Mouse (Mus musculus) T-cell, adult 2 months (primary cell): ENCODE measurements around the gene Hnrnpf.

Experiments used
- DNase-seq: peaks from one replicate; pipeline ENCODE4 v3.0.0; 2022; ENCODE audit warnings: low spot score

Gene Hnrnpf

GRCm38 (mm10) chr6:117920659-117921640 is 20.8 kb downstream of the Hnrnpf start:
- DNase-seq = peak; percentile 68

DNA sequence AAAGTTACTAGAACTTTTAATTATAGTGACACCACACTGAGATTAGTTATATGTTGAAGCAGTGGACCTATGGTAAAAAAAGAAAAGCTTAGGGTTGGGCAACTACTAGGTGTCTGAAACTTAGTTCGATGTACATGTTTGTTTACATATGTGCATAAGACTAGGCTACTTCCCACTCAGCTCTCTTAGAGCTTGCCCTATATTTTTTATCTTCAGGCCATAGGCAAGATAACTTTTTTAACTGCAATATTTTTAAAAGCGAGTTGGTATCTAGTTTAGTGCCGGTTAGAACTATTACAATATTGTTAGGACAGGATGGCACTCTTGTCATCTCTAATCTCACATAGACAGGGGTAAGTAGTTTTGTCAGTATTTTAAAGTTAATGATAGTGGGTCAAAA is 21.9 kb downstream of the Hnrnpf start:
- DNase-seq = no peak

DNA sequence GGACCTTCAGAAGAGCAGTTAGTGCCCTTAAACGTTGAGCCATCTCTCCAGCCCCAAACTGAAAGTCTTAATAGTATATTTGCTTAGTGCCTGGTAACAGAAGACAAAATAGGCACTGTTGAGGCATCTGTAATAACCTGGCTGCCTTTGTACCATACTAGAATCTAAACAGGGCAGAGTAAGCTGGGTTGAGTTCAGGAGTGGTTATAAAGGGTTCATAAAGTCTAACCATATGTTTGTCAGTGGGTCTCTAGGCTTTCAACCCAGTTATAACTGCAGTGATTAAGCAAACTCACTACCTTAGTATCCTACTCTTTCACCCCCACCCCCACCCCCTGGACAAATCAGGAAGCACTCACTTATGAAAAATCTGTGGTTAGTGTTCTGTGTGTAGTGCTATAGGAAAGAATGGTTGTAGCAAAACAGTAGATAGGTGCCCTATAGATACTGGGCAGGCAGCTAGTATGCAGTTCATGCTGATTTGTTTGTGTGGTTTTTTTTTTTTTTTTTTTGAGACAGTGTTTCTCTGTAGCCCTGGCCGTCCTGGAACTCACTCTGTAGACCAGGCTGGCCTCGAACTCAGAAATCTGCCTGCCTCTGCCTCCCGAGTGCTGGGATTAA is 26.9 kb downstream of the Hnrnpf start:
- no peak for DNase-seq

DNA sequence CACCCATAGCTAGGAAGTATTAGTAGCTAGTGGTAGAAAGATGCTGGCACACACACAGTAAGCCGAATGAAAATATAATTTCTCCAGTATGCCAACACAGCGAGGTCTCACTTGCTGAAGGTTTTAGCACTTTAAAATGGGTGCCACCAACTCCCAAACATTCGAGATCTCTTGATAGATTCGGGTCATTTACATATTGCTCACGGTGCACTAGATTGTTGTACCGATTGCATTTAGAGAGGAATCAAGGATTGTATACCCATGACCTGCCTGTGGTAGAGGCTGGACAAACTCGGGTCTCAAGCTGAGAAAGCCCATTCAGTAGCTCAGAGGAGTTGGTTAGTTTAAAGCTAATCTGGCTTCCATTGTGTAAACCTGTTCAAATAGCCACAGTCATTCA is 27.8 kb downstream of the Hnrnpf start:
- DNase-seq = no peak

DNA sequence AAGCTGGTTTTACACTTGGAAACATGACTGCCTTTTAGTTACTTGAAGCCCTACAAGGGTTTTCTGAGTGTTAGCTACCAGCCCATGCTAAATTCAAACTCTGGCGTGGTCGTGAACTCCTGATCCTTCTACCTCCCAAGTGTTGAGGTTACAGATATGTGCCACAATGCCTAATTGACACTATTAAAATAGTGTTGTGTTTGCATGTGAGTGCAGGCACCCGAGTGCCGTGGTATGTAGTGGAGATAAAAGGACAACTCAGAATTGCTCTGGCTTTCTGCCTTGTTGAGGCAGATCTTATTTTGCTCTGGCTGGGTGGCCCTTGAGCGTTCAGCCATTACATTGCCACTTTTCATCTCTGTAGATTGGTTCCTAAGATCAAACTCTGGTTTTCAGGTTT is 28.6 kb downstream of the Hnrnpf start:
- no peak for DNase-seq

GRCm38 (mm10) chr6:117929945-117930655 is 30.0 kb downstream of the Hnrnpf start:
- no peak for DNase-seq

- DNase-seq = no peak
Observed at GRCm38 (mm10) chr6:117932325-117933051, 32.4 kb downstream of the Hnrnpf start.

GRCm38 (mm10) chr6:117934301-117934700 is 34.2 kb downstream of the Hnrnpf start:
- DNase-seq = no peak

DNA sequence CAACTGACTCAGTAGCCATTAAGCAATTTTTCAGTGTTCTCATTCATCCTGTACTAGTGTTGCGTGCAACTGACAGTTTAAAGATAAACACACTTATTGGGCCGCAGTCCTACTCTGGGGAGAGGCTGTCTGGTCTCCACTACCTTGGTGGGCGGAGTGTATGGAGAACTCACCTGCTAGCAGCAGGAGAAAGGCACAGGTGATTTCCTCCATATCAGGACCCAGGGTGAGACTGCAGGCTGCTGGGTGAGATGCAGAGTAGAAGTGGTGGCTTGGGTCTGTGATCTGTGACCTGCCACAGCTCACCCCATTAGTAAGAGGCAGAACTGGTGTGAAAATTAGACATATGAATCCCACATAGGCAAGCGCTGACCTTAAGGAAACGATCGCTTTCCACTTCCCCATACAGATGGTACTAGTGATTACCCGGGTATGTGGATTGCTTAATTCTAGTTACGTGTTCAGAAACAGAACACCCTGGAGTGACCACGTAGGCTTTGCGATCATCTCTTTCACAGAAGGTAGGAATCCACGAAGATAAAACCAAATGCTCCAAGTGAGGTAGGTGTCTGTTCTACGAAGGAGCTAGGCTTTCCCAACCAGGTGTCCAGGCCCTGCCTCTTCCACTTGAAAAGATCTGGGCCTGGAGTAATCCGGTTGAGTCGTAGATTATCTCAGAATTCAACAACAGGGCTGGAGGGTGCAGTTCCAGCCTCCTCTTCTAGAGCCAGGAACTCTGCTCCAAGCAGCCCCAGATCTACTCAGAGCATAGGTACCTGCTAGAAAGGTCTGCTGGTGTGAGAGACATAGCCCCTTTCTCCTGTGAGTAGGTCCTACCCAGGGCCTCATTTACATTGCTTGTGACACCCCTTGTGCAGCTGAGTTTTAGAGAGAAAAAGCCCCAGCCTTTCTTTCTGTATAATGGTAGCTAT is 35.8 kb downstream of the Hnrnpf start:
- no peak for DNase-seq

DNA sequence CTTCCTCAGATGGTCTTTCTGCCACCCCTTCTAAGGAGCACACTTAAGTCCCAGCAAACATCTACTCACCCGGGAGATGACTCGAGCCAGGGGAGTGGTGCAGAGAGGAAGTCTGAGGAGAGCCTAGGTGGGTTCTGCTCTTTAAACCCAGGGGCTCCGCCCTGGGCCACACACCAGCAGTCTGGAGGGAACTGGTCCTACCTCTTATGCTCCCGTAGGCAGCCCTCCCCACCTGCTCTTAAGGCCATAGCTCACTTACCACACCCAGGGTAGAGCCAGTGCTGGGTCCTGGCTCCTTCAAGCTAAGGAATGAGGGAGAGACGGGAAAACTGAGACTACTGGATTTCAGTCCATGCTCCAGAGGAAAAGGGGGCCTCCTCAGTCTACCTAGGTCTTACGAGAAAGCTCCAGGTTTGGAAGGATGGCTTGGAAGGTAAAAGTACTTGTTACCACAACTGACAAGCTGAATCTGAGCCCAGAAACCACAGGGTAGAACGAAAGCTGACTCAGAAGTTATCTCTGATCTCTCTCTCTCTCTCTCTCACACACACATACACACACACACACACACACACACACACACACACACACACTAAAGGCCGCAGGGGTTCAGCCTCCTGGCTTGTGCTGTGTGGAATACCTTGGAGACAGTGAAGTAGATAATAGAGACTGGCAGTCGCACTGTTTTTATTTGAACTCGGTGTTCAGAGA is 37.3 kb downstream of the Hnrnpf start, which contains the start of gene Fxyd4:
TSS of gene Fxyd4 (minus strand) at position 471 of the 711 bp plus-strand sequence.
- peak; percentile 49 for DNase-seq

- DNase-seq = no peak
Observed at GRCm38 (mm10) chr6:117938951-117939350, 38.8 kb downstream of the Hnrnpf start.

GRCm38 (mm10) chr6:117942769-117943168 is 42.6 kb downstream of the Hnrnpf start:
- DNase-seq = no peak

DNA sequence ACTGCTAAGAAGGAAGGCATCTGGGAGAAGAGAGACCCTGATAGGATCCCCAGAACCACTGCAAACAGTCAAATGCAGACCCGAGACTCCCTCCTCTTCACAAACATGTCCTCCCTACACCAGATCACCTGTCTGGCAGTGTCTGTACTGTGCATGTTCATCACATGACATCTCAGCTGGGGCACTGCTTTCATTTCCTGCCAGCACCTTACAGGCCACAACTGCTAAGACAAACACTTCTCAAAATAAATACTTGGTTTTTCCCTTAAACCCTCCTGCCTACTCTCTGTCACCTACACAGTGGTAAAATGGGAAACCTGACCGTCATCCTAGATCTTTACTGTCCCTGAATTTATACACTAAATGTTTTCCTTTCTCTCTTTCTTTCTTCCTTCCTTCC is 43.8 kb downstream of the Hnrnpf start:
- peak; percentile 35 for DNase-seq

DNA sequence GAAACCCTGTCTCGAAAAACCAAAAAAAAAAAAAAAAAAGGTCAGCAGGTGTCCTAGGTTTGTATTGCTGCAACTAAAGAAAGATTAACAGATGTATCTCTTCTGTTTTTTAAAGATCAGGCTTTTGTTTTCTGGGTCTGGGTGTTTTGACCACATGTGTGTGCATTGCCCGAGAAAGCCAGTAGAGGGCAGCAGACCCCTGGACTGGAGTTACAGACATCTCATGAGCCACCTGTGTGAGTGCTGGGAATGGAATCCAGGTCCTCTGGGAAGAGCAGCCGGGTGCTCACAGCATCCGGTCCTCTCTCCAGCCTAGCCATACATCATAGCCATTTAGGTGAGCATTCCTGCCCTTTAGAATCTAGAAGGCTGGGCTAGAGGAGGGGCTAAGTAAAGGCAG is 52.2 kb downstream of the Hnrnpf start:
- DNase-seq = no peak

- no peak for DNase-seq
Observed at GRCm38 (mm10) chr6:117956161-117956560, 56.0 kb downstream of the Hnrnpf start.

DNA sequence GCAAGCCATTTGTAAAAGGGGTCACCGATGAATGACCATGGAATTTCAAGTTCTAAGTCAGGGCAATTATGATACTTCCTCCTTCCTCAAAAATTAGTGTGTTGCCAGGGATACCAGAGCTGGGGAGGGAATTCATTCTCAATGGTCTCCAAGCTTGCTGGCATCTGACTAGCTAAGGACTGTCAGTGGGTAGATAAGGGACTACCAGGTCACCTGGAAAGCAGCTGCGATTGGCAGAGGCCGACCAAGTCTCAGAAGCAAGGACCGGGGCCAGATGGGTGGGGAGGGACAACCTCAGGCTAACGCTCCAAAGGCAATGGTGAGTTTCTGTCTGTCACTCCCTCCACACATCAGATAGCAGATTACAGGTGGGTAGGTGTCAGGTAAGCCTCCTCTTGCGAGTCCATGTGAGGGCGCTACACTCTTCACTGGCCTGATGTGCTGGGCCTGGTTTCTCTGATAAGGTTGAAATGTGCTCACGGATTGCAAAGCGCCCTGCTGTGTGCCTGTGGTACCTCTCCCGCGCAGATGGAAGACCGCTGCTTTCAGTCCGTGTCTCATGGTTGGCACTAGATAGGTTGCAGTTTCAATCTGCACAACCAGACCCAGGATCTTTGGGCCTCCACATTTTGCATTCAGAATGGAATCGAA is 56.9 kb downstream of the Hnrnpf start:
- no peak for DNase-seq

- no peak for DNase-seq
Observed at GRCm38 (mm10) chr6:117963201-117963600, 63.1 kb downstream of the Hnrnpf start.

- no peak for DNase-seq
Observed at GRCm38 (mm10) chr6:117966729-117967128, 66.6 kb downstream of the Hnrnpf start.
